Mouse (Mus musculus) G1E (cell line): Measurements from ENCODE around the gene Cdkn3.

ENCODE experiments used
- CTCF ChIP-seq: IDR thresholded peaks from 2 replicates; pipeline ENCODE4 v1.5.1; 2012; ENCODE audit warnings: low read depth, low read length, inconsistent platforms, mixed read lengths
- GATA1 ChIP-seq: IDR thresholded peaks from 2 replicates; pipeline ENCODE4 v1.6.1; 2012; ENCODE audit warnings: borderline replicate concordance, low read length, inconsistent platforms, mixed read lengths
- GATA2 ChIP-seq: IDR thresholded peaks from 2 replicates; pipeline ENCODE4 v1.6.1; 2012; ENCODE audit warnings: low read depth, low read length, inconsistent platforms, borderline replicate concordance
- POLR2AphosphoS5 ChIP-seq: IDR thresholded peaks from 2 replicates; pipeline ENCODE4 v1.6.1; 2012; ENCODE audit warnings: low read depth, low read length, inconsistent platforms; ENCODE audit not compliant: insufficient replicate concordance
- TAL1 ChIP-seq: conservative IDR thresholded peaks from 2 replicates; pipeline ENCODE4 v1.6.1; 2012; ENCODE audit warnings: low read depth, low read length, inconsistent platforms, mixed read lengths

DNA sequence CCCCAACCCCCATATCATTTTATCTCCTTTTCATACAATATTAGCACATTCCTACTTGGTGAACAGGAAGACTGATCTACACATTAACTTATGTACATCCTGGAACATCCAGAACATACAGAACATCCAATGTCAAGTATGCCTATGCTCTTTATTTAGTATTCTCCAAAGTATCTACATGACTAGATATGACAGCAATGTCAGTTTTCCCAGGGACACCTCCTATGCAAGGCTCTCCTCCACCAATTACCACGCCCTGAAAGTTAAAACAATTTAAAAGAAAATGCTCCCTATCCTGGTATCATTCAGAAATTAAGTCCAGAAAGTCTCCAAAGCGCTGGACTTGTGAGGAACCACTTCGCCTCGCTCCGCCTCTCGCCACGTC lies 379 bp upstream of the Cdkn3 start:
- TF ChIP-seq CTCF (no peak), TAL1 (no peak), GATA1 (no peak), POLR2AphosphoS5 (no peak), GATA2 (no peak)
